Mouse (Mus musculus): ENCODE measurements around the gene Lipa.

Lipa gene

GRCm38 (mm10) chr19:34521978-34522377 lies 5.3 kb downstream of the Lipa start:
- no peak for DNase-seq

DNA sequence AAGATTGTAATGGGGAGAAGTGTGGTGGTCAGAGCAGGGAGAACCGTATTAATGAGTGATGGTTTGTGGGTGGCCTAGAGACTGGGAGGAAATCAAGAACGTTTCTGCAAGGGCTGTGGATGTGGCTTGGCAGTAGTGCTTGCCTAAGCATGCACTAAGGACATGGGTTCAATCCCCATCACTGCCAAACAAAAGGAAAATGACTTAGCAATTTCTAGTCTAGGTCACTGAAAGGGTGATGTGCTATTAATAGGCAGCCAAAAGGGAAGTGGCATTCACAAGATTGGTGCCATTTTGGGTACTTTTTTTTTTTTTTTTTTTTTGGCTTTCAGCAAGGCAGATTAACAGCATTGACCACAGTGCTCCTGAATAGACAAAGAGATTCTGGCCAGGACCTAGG lies 5.9 kb downstream of the Lipa start:
- DNase-seq = no peak

DNA sequence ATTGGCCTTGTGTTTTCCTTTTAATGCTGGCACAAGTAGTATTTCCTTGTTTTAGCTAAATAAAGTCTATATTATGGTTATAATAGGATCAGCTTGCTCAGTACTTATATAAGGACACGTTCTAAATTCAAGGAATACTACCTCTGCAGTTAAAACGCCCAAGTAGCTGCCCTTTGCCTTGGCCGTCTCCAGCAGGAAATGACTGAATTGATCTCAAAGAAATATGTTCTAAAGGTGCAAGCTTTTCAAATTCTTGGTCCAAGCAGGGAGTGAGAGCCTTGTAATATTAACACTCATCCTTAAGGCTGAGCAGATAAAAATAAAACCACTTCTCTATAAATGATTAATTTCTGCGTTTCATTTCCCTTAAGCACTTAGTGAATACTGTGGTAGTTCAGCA lies 7.2 kb downstream of the Lipa start:
- no peak for DNase-seq

GRCm38 (mm10) chr19:34519646-34520045 lies 7.6 kb downstream of the Lipa start:
- no peak for DNase-seq

DNA sequence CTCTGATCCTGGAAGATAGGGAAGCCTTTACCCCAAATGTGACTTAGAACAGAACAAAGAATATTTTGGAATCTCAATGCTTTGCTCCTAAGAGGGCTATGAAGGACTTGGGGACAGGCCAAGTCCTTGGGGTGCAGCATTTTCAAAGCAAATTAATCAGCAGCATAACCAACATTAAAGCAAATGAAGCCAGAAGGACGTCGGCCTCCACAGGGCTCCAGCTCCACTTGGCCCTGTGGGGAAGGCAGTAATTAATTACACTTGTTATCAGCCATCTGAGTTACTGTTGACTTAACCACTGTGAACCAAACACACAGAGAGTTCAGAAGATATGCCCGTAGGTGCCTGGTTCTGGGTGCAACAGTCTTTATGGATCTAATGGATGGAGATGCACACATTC lies 8.5 kb downstream of the Lipa start:
- DNase-seq = no peak

GRCm38 (mm10) chr19:34517812-34518594 lies 9.3 kb downstream of the Lipa start:
- peak; percentile 52 for DNase-seq

DNA sequence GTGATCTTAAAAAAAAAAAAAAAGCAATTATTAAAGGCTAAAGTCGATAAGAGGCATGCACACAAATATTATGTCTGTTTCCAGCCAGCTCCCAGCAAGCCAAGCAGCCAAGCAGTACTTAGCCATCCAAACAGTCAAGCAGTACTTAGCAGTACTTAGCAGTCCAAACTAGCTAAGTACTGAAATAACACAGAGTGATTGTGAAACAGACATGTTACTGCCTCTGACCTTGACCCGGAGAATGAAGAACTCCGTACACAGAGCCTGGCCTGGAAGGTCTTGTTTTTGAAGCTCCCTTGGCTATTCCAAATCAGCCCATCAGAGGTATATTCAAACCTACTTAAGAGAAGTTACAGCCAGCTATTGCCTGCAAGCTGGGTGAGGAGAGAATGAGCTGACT lies 10.1 kb downstream of the Lipa start:
- no peak for DNase-seq

DNA sequence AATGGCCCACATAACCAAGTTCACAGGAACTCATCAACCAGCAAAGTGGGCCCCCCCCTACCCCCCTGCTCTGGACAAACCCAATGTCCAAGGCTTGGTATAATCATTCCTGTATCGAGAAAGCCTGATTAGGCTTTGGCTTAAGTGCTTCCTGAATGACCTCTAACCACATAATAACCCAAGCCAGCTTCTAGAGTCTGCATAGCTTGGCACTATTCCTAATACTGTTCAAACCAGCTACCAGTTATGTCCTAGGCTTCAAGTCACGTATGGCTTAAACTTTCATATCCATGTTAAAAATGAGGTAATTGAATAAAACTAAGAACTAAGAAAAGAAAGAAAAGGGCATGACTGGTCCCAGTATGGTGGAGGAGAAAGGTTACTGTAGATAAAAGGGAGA lies 10.9 kb downstream of the Lipa start:
- no peak for DNase-seq

GRCm38 (mm10) chr19:34515681-34516080 lies 11.6 kb downstream of the Lipa start:
- no peak for DNase-seq

- DNase-seq = peak; percentile 42
Observed at GRCm38 (mm10) chr19:34511528-34511927, 15.7 kb downstream of the Lipa start.

GRCm38 (mm10) chr19:34510717-34511116 lies 16.6 kb downstream of the Lipa start:
- DNase-seq = peak; percentile 38

DNA sequence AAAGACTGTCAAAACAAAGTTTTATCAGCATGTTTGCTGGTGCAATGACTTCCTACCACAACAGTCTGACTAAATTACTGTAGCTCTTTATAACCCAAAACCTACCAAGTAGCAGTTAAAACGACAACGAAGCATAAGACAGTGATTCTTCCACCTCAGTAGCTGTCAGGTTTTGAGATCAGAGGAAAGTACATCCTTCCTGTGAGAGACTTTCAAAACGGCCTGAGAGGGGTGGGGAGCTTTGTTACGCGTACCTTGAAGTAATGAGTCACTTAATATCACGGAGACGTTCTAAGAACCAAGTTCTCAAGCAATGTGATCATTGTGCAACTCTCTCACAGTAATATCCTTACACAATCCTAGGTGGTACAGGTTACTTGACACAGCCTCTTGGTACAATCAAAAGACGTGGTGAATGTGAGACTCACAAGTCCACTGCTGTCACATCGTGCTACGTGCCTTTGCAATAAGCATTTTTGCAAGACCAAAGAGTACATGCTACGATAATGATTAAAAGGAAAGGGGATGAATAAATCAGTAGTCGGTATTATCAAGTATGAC lies 22.0 kb downstream of the Lipa start:
- no peak for DNase-seq

- DNase-seq = peak; percentile 82
Observed at GRCm38 (mm10) chr19:34500763-34501162, 26.5 kb downstream of the Lipa start.

DNA sequence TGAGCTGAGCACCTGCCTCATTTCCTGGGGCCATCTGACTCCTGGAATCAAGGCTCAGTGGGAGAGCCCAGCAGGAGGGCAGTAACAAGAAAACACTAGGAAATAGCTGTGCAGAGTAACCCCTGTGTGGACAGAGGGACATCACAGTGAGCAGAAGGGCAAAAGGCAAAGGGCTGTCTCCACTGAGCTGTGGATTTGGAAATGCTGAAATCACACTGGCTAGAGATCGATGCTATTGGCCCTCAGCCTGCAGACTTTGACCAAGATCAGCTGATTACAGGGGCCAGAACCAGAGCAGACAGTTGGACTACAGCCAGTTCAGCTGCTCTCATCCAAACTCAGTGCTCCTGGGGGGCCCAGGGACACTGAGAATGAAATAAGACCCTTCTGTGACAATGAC lies 30.9 kb downstream of the Lipa start:
- peak; percentile 39 for DNase-seq

DNA sequence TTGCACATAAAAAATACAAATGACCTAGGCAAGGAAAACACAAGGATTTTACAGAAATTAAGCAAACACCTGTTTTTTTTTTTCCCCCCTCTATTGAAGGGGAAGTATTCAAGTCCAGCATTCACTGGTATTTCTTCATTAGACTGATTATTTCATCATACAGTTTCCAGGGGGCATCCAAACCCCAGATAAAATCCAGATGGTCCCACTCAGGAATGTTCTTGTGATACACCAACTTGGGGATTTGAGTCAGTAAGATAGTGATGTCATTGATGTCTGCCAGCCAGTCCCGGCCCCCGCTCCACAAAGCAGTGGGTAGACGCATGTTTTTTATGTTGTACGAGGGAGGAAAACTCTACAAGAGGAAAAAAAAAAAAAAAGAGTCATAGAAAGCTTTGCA lies 33.4 kb downstream of the Lipa start:
- DNase-seq = no peak

- DNase-seq = peak; percentile 73
Observed at GRCm38 (mm10) chr19:34483547-34483946, 43.7 kb downstream of the Lipa start.

DNA sequence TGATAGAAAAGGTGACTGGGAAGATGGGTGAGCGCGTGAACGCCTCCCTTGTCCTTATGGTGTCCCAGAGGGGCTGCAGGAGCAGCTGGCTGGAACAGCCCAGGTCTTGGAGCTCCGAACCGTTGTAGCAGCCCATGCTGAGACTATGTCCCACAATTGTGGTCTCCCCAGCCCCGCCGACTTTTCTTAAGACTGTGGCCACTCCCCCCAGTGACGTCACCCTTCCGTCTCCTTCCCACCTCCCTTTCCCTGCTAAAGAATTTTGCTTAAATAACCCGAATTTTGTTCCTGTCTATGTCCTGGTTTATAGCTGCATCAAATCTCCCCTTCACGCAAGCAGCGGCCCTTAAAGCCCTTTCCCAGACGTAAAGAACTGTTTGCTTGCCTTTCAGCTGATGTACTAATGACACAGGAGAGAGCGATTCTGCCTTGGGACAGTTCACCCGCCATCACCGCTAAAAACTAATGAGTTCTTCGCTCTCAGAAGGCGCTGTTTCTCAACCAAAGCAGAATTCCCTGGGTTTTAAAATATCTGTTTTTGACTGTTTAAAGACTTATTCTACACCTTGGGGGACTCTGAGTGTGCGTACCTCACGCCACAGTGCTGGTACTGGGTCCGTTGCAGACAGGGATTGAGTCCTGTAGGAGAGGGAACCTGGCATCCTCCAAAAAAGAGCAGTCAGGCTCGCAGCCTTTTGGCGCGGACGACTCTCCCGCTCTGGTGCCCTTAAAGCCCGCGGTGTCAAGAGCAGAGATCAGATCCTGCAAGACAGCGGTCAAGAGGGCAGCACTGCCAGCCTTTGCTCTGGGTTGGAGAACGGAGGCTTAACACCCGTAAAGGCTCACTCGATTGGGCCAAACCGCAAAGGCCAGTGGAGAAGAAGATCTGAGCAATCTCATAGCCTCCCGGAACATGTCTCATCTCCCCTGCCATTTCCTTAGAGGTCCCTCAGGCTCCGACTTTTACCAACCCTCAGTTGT lies 52.0 kb downstream of the Lipa start, which contains the start of gene Ch25h:
Gene Ch25h (minus strand): TSS at position 174 of the 981 bp plus-strand sequence.
- DNase-seq = peak; percentile 81

GRCm38 (mm10) chr19:34474228-34474990 lies 52.9 kb downstream of the Lipa start:
- DNase-seq = peak; percentile 26

DNA sequence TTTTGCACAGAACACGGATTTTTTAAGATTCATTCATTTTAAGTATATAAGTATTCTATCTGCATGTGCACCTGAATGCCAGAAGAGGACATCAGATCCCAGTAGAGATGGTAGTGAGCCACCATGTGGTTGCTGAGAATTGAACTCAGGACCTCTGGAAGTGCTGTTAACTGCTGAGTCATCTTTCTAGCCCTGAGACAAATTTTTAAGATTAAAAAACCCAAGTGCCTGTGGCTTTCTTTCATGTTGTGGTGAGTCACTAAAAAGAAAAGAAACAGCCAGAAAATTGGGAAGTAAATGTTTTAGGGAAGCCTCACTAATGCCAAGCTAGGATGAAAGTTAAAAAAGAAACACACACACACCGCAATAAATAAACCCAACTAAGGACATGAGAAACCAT lies 55.6 kb downstream of the Lipa start:
- DNase-seq = no peak

DNA sequence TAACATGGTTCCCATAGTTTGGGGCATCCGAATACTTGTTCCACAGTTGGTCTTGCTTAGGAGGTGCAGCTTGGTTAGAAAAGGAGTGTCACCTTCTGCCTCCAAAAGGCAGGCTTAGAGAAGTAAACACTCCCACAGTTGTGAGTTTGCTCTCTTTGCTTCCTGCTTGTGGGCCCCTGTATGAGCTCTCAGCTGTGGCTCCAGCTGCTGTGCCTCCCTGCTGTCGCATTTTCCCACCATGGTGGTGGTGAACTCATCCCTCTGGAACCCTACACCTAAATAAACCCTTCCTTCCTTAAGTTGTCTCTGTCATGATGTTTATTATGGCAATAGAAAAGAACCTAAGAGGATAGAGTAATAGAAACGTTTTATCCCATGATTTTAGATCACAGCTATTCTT lies 58.5 kb downstream of the Lipa start:
- DNase-seq = no peak

DNA sequence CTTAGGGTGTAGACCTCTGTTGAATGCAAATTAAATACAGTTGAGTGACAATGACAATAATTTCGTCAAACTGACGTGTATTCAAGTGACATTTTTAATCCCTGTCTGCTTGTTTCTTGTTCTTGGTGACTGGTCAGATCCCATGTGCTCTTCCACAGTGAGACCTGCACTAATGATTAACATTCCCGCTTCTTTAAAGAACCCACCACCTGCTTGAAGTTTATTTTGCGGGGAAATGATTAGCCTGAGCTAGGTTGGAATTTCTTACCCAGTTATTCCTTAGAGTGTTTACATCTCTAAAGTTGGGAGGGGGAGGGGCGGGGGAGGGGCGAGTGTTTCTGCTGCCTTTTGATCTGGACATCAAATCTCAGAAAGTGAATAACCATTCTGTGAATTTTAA lies 59.1 kb downstream of the Lipa start:
- DNase-seq = peak; percentile 6

DNA sequence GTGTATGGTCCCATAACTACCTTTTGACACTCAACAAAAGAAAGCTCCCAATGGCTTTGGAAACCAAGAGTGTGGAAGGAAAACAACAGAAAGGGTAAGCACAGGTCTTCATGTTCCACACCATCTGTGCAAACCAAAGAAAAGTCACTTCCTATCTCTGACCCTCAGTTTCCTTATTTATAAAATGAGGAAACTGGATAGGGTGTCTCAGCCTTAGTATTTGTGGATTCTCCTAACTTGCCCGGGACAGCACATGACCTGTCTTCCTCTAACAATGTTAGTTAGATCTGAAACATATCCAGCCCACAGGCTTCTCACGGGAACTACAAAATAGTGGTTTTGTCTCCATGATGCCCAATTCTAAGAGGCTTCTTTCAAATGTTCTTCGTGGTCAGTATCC lies 62.8 kb downstream of the Lipa start:
- no peak for DNase-seq
